Mouse (Mus musculus) midbrain, embryonic 10.5 days (tissue): ENCODE measurements around the gene 3110009E18Rik. TPM values are rescaled to one million over a fixed set of nuclear protein-coding genes. Genes with fewer than 3 reads are reported as not detected.

Experiments used
- DNase-seq: peaks from one replicate; pipeline ENCODE4 v3.0.0-alpha.2; 2017; ENCODE audit warnings: low spot score
- H3K27ac ChIP-seq: fragments of 300-500 bp; sonication (generic); replicated peaks from 2 replicates; pipeline ENCODE4 v1.5.1; 2016; ENCODE audit warnings: mild to moderate bottlenecking
- H3K27me3 ChIP-seq: fragments of 300-500 bp; sonication (generic); 2 replicates; pipeline ENCODE4 v1.6.1; 2016; ENCODE audit warnings: low read depth, mild to moderate bottlenecking; ENCODE audit not compliant: poor library complexity, severe bottlenecking
- H3K36me3 ChIP-seq: fragments of 300-500 bp; sonication (generic); 2 replicates; pipeline ENCODE4 v1.6.1; 2016; ENCODE audit warnings: mild to moderate bottlenecking, moderate library complexity
- H3K4me1 ChIP-seq: fragments of 300-500 bp; sonication (generic); 2 replicates; pipeline ENCODE4 v1.6.1; 2016
- H3K4me3 ChIP-seq: fragments of 300-500 bp; sonication (generic); 2 replicates; pipeline ENCODE4 v1.5.1; 2016; ENCODE audit warnings: mild to moderate bottlenecking, moderate library complexity
- H3K9me3 ChIP-seq: fragments of 300-500 bp; sonication (generic); replicated peaks from 2 replicates; pipeline ENCODE4 v1.6.1; 2016; ENCODE audit warnings: mild to moderate bottlenecking
- WGBS: fragments of 180-500 bp; shearing (Covaris S2); methylation state at CpG from one replicate; pipeline ENCODE4 v1.1.7; 2016; 5-methylcytosine and 5-hydroxymethylcytosine counted together
- polyA plus RNA-seq: library from polyadenylated mRNA; unstranded; fragments of >200 nt; fragmentation: Nextera tagmentation; extraction: Ambion mirVana; gene quantifications from 2 replicates; pipeline ENCODE4 v1.2.1, GENCODE M21; 2016

The 3110009E18Rik gene
- polyA plus RNA-seq, 1 experiment from 2014 or later: 27.2 TPM

GRCm38 (mm10) chr1:120168674-120169073, 47.7 kb downstream of the 3110009E18Rik start:
- WGBS: 93% methylated on average over 7 of the region's 7 CpGs

GRCm38 (mm10) chr1:120170307-120170706, 49.3 kb downstream of the 3110009E18Rik start:
- no peaks in the 10 kb centered on the region for H3K27me3 ChIP-seq
- no peaks in the 10 kb centered on the region for H3K36me3 ChIP-seq
- DNase-seq: no peak
- H3K27ac ChIP-seq: no peak overlapping the region
- H3K4me3 ChIP-seq: no peak overlapping the region
- H3K9me3 ChIP-seq: no peaks in the 10 kb centered on the region
- WGBS: 88% methylated on average over 7 of the region's 7 CpGs
- no peaks in the 10 kb centered on the region for H3K4me1 ChIP-seq

More at GRCm38 (mm10) chr1:120168674-120169073, 47.7 kb downstream of the 3110009E18Rik start:
- Histone ChIP-seq H3K9me3 (no peaks in the 10 kb centered on the region), H3K36me3 (no peaks in the 10 kb centered on the region), H3K27me3 (no peaks in the 10 kb centered on the region), H3K27ac (no peak overlapping the region), H3K4me1 (no peaks in the 10 kb centered on the region), H3K4me3 (no peak overlapping the region)
- DNase-seq: no peak

- H3K27me3 ChIP-seq: no peaks in the 10 kb centered on the region
These were observed 51.0 kb downstream of the 3110009E18Rik start for GRCm38 (mm10) chr1:120171819-120172521.

GRCm38 (mm10) chr1:120174991-120175390, 54.0 kb downstream of the 3110009E18Rik start:
- DNase-seq: no peak
- WGBS: 87% methylated on average over 4 of the region's 4 CpGs
- Histone ChIP-seq H3K4me1 (peaks cover 14% of the 10 kb centered on the region), H3K27me3 (no peaks in the 10 kb centered on the region), H3K27ac (no peak overlapping the region), H3K4me3 (no peak overlapping the region), H3K9me3 (no peaks in the 10 kb centered on the region), H3K36me3 (no peaks in the 10 kb centered on the region)

More at GRCm38 (mm10) chr1:120171819-120172521, 51.0 kb downstream of the 3110009E18Rik start:
- Histone ChIP-seq H3K9me3 (no peaks in the 10 kb centered on the region), H3K27ac (no peak overlapping the region), H3K4me3 (no peak overlapping the region), H3K36me3 (no peaks in the 10 kb centered on the region), H3K4me1 (peaks cover 12% of the 10 kb centered on the region)
- WGBS: 69% methylated on average over 5 of the region's 5 CpGs
- DNase-seq: no peak

GRCm38 (mm10) chr1:120176313-120176712, 55.3 kb downstream of the 3110009E18Rik start:
- 56% methylated on average over 14 of the region's 14 CpGs for WGBS
- DNase-seq: peak; percentile 22
- Histone ChIP-seq H3K4me3 (no peak overlapping the region), H3K9me3 (no peaks in the 10 kb centered on the region), H3K27ac (peak overlapping the region; percentile 1; the same call in 1 of the 2 replicates), H3K36me3 (no peaks in the 10 kb centered on the region), H3K4me1 (peaks cover 14% of the 10 kb centered on the region), H3K27me3 (no peaks in the 10 kb centered on the region)

- DNase-seq: no peak
- H3K27ac ChIP-seq: no peak overlapping the region
- peaks cover 14% of the 10 kb centered on the region for H3K4me1 ChIP-seq
- H3K36me3 ChIP-seq: no peaks in the 10 kb centered on the region
- H3K4me3 ChIP-seq: no peak overlapping the region
- WGBS: 92% methylated on average over 8 of the region's 8 CpGs
- H3K9me3 ChIP-seq: no peaks in the 10 kb centered on the region
- no peaks in the 10 kb centered on the region for H3K27me3 ChIP-seq
These were observed 56.2 kb downstream of the 3110009E18Rik start for GRCm38 (mm10) chr1:120177141-120177540.

- Histone ChIP-seq H3K27me3 (0 out of 2 replicates have a peak, but pooled peaks cover 7% of the 10 kb centered on the region), H3K9me3 (no peaks in the 10 kb centered on the region), H3K4me3 (no peak overlapping the region), H3K36me3 (no peaks in the 10 kb centered on the region), H3K4me1 (peaks cover 18% of the 10 kb centered on the region), H3K27ac (no peak overlapping the region)
- WGBS: 33% methylated on average over 6 of the region's 6 CpGs
- no peak for DNase-seq
These were observed 65.2 kb downstream of the 3110009E18Rik start for GRCm38 (mm10) chr1:120186204-120186603.

- H3K4me3 ChIP-seq: no peak overlapping the region
- no peak for DNase-seq
- WGBS: 34% methylated on average over 9 of the region's 9 CpGs
- H3K36me3 ChIP-seq: no peaks in the 10 kb centered on the region
- H3K4me1 ChIP-seq: peaks cover 18% of the 10 kb centered on the region
- H3K27me3 ChIP-seq: 0 out of 2 replicates have a peak, but pooled peaks cover 7% of the 10 kb centered on the region
- no peaks in the 10 kb centered on the region for H3K9me3 ChIP-seq
- no peak overlapping the region for H3K27ac ChIP-seq
These were observed 65.7 kb downstream of the 3110009E18Rik start for GRCm38 (mm10) chr1:120186655-120187054.

GRCm38 (mm10) chr1:120187059-120187458, 66.1 kb downstream of the 3110009E18Rik start:
- no peak for DNase-seq
- Histone ChIP-seq H3K36me3 (no peaks in the 10 kb centered on the region), H3K27ac (no peak overlapping the region), H3K4me3 (no peak overlapping the region), H3K4me1 (peaks cover 18% of the 10 kb centered on the region), H3K9me3 (no peaks in the 10 kb centered on the region), H3K27me3 (0 out of 2 replicates have a peak, but pooled peaks cover 7% of the 10 kb centered on the region)
- 57% methylated on average over 7 of the region's 7 CpGs for WGBS

- Histone ChIP-seq H3K9me3 (no peaks in the 10 kb centered on the region), H3K4me1 (peaks cover 18% of the 10 kb centered on the region), H3K27ac (no peak overlapping the region), H3K36me3 (no peaks in the 10 kb centered on the region), H3K4me3 (no peak overlapping the region), H3K27me3 (0 out of 2 replicates have a peak, but pooled peaks cover 7% of the 10 kb centered on the region)
- WGBS: 94% methylated on average over 6 of the region's 6 CpGs
- no peak for DNase-seq
These were observed 68.2 kb downstream of the 3110009E18Rik start for GRCm38 (mm10) chr1:120189206-120189605.

- Histone ChIP-seq H3K27ac (no peak overlapping the region), H3K9me3 (no peaks in the 10 kb centered on the region), H3K27me3 (0 out of 2 replicates have a peak, but pooled peaks cover 7% of the 10 kb centered on the region), H3K4me1 (peaks cover 18% of the 10 kb centered on the region), H3K4me3 (no peak overlapping the region), H3K36me3 (no peaks in the 10 kb centered on the region)
- 86% methylated on average over 2 of the region's 2 CpGs for WGBS
- no peak for DNase-seq
These were observed 69.3 kb downstream of the 3110009E18Rik start for GRCm38 (mm10) chr1:120190300-120190699.

- H3K9me3 ChIP-seq: no peaks in the 10 kb centered on the region
- H3K27ac ChIP-seq: no peak overlapping the region
- 0 out of 2 replicates have a peak, but pooled peaks cover 3% of the 10 kb centered on the region for H3K27me3 ChIP-seq
- no peak for DNase-seq
- H3K4me3 ChIP-seq: no peak overlapping the region
- H3K4me1 ChIP-seq: peaks cover 20% of the 10 kb centered on the region
- no peaks in the 10 kb centered on the region for H3K36me3 ChIP-seq
- WGBS: 90% methylated on average over 6 of the region's 6 CpGs
These were observed 70.0 kb downstream of the 3110009E18Rik start for GRCm38 (mm10) chr1:120190946-120191345.

- Histone ChIP-seq H3K36me3 (no peaks in the 10 kb centered on the region), H3K27ac (no peak overlapping the region), H3K4me1 (peaks cover 9% of the 10 kb centered on the region; the same call in 1 of the 2 replicates), H3K9me3 (no peaks in the 10 kb centered on the region), H3K27me3 (0 out of 2 replicates have a peak, but pooled peaks cover 3% of the 10 kb centered on the region), H3K4me3 (no peak overlapping the region)
- no peak for DNase-seq
- WGBS: 84% methylated on average over 6 of the region's 6 CpGs
These were observed 71.3 kb downstream of the 3110009E18Rik start for GRCm38 (mm10) chr1:120192321-120192720.
